Mouse (Mus musculus): ENCODE results near the gene Snd1. TPM values are rescaled to one million over a fixed set of nuclear protein-coding genes. Genes with fewer than 3 reads are reported as not detected.

Gene Snd1
- polyA plus RNA-seq, 2 experiments = 31.5 to 43.2 TPM

GRCm38 (mm10) chr6:28949269-28949668, 474.3 kb downstream of the Snd1 start:
- Histone ChIP-seq H3K4me1 (replicated peaks; ENCODE audit: control insufficient read depth in 2 of 2, insufficient read depth in 2 of 2, low read length in 1 of 2) (no peaks in the 10 kb centered on the region), H3K4me3 (ENCODE audit: insufficient read depth in 1 of 2, low read depth in 2 of 2, low read length in 2 of 2) (no peak overlapping the region), H3K27ac (no peak overlapping the region), H3K9ac (replicated peaks) (no peak overlapping the region), H3K4me2 (ENCODE audit: low read depth) (no peak overlapping the region), H3K9me3 (ENCODE audit: control insufficient read depth, low read length) (no peaks in the 10 kb centered on the region), H3K36me3 (replicated peaks; ENCODE audit: control insufficient read depth, insufficient read depth, low read depth) (no peaks in the 10 kb centered on the region), H3K27me3 (ENCODE audit: control insufficient read depth, insufficient read depth, low read length) (no peaks in the 10 kb centered on the region)
- peak; percentile 93 for TF ChIP-seq CTCF (IDR thresholded peaks at IDR 0.05; ENCODE audit: low read depth)
- no peak for TF ChIP-seq EP300 (IDR thresholded peaks at IDR 0.05; ENCODE audit: low read depth)
- ATAC-seq (ENCODE audit: insufficient read depth) = no peak
- DNase-seq (ENCODE audit: low read depth in 3 of 3, low spot score in 3 of 3) = peak in 2 of 3 experiments; percentile 7 to 17
- WGBS (ENCODE audit: insufficient replicate concordance) = 13% methylated on average over 12 of the region's 12 CpGs

- no peak overlapping the region for H3K4me2 ChIP-seq (ENCODE audit: low read depth)
- no peak overlapping the region for H3K4me3 ChIP-seq (ENCODE audit: insufficient read depth in 1 of 2, low read depth in 2 of 2, low read length in 2 of 2)
- no peaks in the 10 kb centered on the region for H3K36me3 ChIP-seq (replicated peaks; ENCODE audit: control insufficient read depth, insufficient read depth, low read depth)
- H3K9me3 ChIP-seq (ENCODE audit: control insufficient read depth, low read length) = no peaks in the 10 kb centered on the region
- DNase-seq (ENCODE audit: low read depth in 3 of 3, low spot score in 3 of 3) (no peak), ATAC-seq (ENCODE audit: insufficient read depth) (no peak)
- WGBS (ENCODE audit: insufficient replicate concordance) = 12% methylated on average over 11 of the region's 11 CpGs
- no peak overlapping the region for H3K27ac ChIP-seq
- H3K4me1 ChIP-seq (replicated peaks; ENCODE audit: control insufficient read depth in 2 of 2, insufficient read depth in 2 of 2, low read length in 1 of 2) = no peaks in the 10 kb centered on the region
- no peak overlapping the region for H3K9ac ChIP-seq (replicated peaks)
- no peaks in the 10 kb centered on the region for H3K27me3 ChIP-seq (ENCODE audit: control insufficient read depth, insufficient read depth, low read length)
- TF ChIP-seq CTCF (IDR thresholded peaks at IDR 0.05; ENCODE audit: low read depth) (peak; percentile 88), EP300 (IDR thresholded peaks at IDR 0.05; ENCODE audit: low read depth) (no peak)
These were observed 480.6 kb downstream of the Snd1 start for GRCm38 (mm10) chr6:28955581-28955980.

GRCm38 (mm10) chr6:28957486-28957885, 482.5 kb downstream of the Snd1 start:
- TF ChIP-seq EP300 (IDR thresholded peaks at IDR 0.05; ENCODE audit: low read depth) = no peak
- no peak for TF ChIP-seq CTCF (IDR thresholded peaks at IDR 0.05; ENCODE audit: low read depth)
- Histone ChIP-seq H3K9me3 (ENCODE audit: control insufficient read depth, low read length) (no peaks in the 10 kb centered on the region), H3K4me3 (ENCODE audit: insufficient read depth in 1 of 2, low read depth in 2 of 2, low read length in 2 of 2) (no peak overlapping the region), H3K9ac (replicated peaks) (no peak overlapping the region), H3K27ac (no peak overlapping the region), H3K4me2 (ENCODE audit: low read depth) (no peak overlapping the region), H3K4me1 (replicated peaks; ENCODE audit: control insufficient read depth in 2 of 2, insufficient read depth in 2 of 2, low read length in 1 of 2) (no peaks in the 10 kb centered on the region), H3K36me3 (replicated peaks; ENCODE audit: control insufficient read depth, insufficient read depth, low read depth) (no peaks in the 10 kb centered on the region), H3K27me3 (ENCODE audit: control insufficient read depth, insufficient read depth, low read length) (no peaks in the 10 kb centered on the region)
- DNase-seq (ENCODE audit: low read depth in 3 of 3, low spot score in 3 of 3) (no peak), ATAC-seq (ENCODE audit: insufficient read depth) (no peak)
- 67% methylated on average over 10 of the region's 10 CpGs for WGBS (ENCODE audit: insufficient replicate concordance)

GRCm38 (mm10) chr6:28963178-28963577, 488.2 kb downstream of the Snd1 start:
- no peaks in the 10 kb centered on the region for H3K4me1 ChIP-seq (replicated peaks; ENCODE audit: control insufficient read depth in 2 of 2, insufficient read depth in 2 of 2, low read length in 1 of 2)
- ATAC-seq (ENCODE audit: insufficient read depth) (no peak), DNase-seq (ENCODE audit: low read depth in 3 of 3, low spot score in 3 of 3) (no peak)
- H3K27ac ChIP-seq = no peak overlapping the region
- no peaks in the 10 kb centered on the region for H3K27me3 ChIP-seq (ENCODE audit: control insufficient read depth, insufficient read depth, low read length)
- no peaks in the 10 kb centered on the region for H3K9me3 ChIP-seq (ENCODE audit: control insufficient read depth, low read length)
- WGBS (ENCODE audit: insufficient replicate concordance) = 54% methylated on average over 5 of the region's 5 CpGs
- no peak overlapping the region for H3K4me2 ChIP-seq (ENCODE audit: low read depth)
- no peaks in the 10 kb centered on the region for H3K36me3 ChIP-seq (replicated peaks; ENCODE audit: control insufficient read depth, insufficient read depth, low read depth)
- TF ChIP-seq CTCF (IDR thresholded peaks at IDR 0.05; ENCODE audit: low read depth) = no peak
- no peak for TF ChIP-seq EP300 (IDR thresholded peaks at IDR 0.05; ENCODE audit: low read depth)
- no peak overlapping the region for H3K9ac ChIP-seq (replicated peaks)
- no peak overlapping the region for H3K4me3 ChIP-seq (ENCODE audit: insufficient read depth in 1 of 2, low read depth in 2 of 2, low read length in 2 of 2)

GRCm38 (mm10) chr6:28965264-28965663, 490.3 kb downstream of the Snd1 start:
- ATAC-seq (ENCODE audit: insufficient read depth) = no peak
- Histone ChIP-seq H3K36me3 (replicated peaks; ENCODE audit: control insufficient read depth, insufficient read depth, low read depth) (no peaks in the 10 kb centered on the region), H3K4me3 (ENCODE audit: insufficient read depth in 1 of 2, low read depth in 2 of 2, low read length in 2 of 2) (no peak overlapping the region), H3K27ac (no peak overlapping the region), H3K9ac (replicated peaks) (no peak overlapping the region), H3K27me3 (ENCODE audit: control insufficient read depth, insufficient read depth, low read length) (no peaks in the 10 kb centered on the region), H3K4me2 (ENCODE audit: low read depth) (no peak overlapping the region), H3K4me1 (replicated peaks; ENCODE audit: control insufficient read depth in 2 of 2, insufficient read depth in 2 of 2, low read length in 1 of 2) (no peaks in the 10 kb centered on the region), H3K9me3 (ENCODE audit: control insufficient read depth, low read length) (no peaks in the 10 kb centered on the region)
- TF ChIP-seq CTCF (IDR thresholded peaks at IDR 0.05; ENCODE audit: low read depth) (no peak), EP300 (IDR thresholded peaks at IDR 0.05; ENCODE audit: low read depth) (no peak)
- WGBS (ENCODE audit: insufficient replicate concordance) = 37% methylated on average over 8 of the region's 8 CpGs
- no peak for DNase-seq (ENCODE audit: low read depth in 3 of 3, low spot score in 3 of 3)

Measured in liver, embryonic 14.5 days (tissue).